Mouse (Mus musculus) G1E (cell line): Measurements from ENCODE around the gene Olig1. TPM values are rescaled to one million over a fixed set of nuclear protein-coding genes. Genes with fewer than 3 reads are reported as not detected.

Experiments used
- ATAC-seq: 2 replicates; pipeline ENCODE4 v1.8.0; 2016; ENCODE audit warnings: mild to moderate bottlenecking; ENCODE audit not compliant: insufficient number of reproducible peaks, poor library complexity, low FRiP score, severe bottlenecking; ENCODE audit errors: extremely low read depth
- DNase-seq: peaks from one replicate; pipeline ENCODE4 v3.0.0; 2012; ENCODE audit warnings: low spot score
- H3K27me3 ChIP-seq: 2 replicates; pipeline ENCODE4 v1.6.1; 2012; ENCODE audit warnings: mild to moderate bottlenecking, low read length, inconsistent platforms; ENCODE audit not compliant: insufficient read depth
- H3K36me3 ChIP-seq: replicated peaks from 2 replicates; pipeline ENCODE3; 2012; ENCODE audit warnings: mild to moderate bottlenecking, inconsistent platforms
- H3K4me1 ChIP-seq: 2 replicates; pipeline ENCODE4 v1.6.1; 2012; ENCODE audit warnings: low read depth, low read length, inconsistent platforms, mixed read lengths; ENCODE audit not compliant: insufficient read depth
- H3K4me3 ChIP-seq: 2 replicates; pipeline ENCODE4 v1.5.1; 2012; ENCODE audit warnings: low read depth, mild to moderate bottlenecking, inconsistent platforms, low read length, moderate library complexity, mixed read lengths
- H3K9me3 ChIP-seq: replicated peaks from 2 replicates; pipeline ENCODE4 v1.6.1; 2012; ENCODE audit warnings: inconsistent platforms
- CTCF ChIP-seq: IDR thresholded peaks from 2 replicates; pipeline ENCODE4 v1.5.1; 2012; ENCODE audit warnings: low read depth, low read length, inconsistent platforms, mixed read lengths
- GATA1 ChIP-seq: IDR thresholded peaks from 2 replicates; pipeline ENCODE4 v1.6.1; 2012; ENCODE audit warnings: borderline replicate concordance, low read length, inconsistent platforms, mixed read lengths
- GATA2 ChIP-seq: IDR thresholded peaks from 2 replicates; pipeline ENCODE4 v1.6.1; 2012; ENCODE audit warnings: low read depth, low read length, inconsistent platforms, borderline replicate concordance
- POLR2AphosphoS5 ChIP-seq: IDR thresholded peaks from 2 replicates; pipeline ENCODE4 v1.6.1; 2012; ENCODE audit warnings: low read depth, low read length, inconsistent platforms; ENCODE audit not compliant: insufficient replicate concordance
- TAL1 ChIP-seq: conservative IDR thresholded peaks from 2 replicates; pipeline ENCODE4 v1.6.1; 2012; ENCODE audit warnings: low read depth, low read length, inconsistent platforms, mixed read lengths
- polyA plus RNA-seq: library from polyadenylated mRNA; stranded (reverse); fragments of >175 nt; gene quantifications from 2 replicates; pipeline ENCODE4 v1.2.3, GENCODE M21; 2012
- total RNA-seq, 2 experiments: library from RNA; stranded (forward) in 1 of 2; stranded (reverse) in 1 of 2; fragments of 200-1000 nt in 1 of 2; fragments of >200 nt in 1 of 2; fragmentation: Nextera tagmentation in 1 of 2; gene quantifications; 2 replicates each; pipeline ENCODE4 v1.2.3; 2014 to 2017

Olig1 gene
- total and polyA plus RNA-seq, 3 experiments: not detected

DNA sequence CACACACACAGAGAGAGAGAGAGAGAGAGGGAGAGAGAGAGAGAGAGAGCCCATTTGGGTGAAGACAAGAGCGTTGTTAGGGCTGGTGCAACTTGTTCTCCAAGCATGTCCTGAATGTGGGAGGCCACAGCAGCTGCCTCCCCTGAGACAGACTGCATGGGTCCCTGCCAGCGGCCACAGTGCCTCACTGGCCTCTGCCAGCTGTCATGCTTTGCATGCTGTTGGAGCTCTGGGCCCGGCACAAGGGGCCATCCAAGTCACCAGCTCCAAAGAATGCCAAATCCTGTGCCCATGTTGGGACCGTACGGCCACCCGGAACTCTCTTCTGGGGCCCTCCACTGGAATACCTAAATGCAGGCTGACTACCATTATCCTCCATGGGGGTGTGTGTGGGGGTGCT lies 3.6 kb upstream of the Olig1 start:
- peaks cover 8% of the 10 kb centered on the region for H3K9me3 ChIP-seq
- TF ChIP-seq GATA1 (no peak), GATA2 (no peak), POLR2AphosphoS5 (no peak), TAL1 (no peak), CTCF (no peak)
- DNase-seq: no peak
- no peaks in the 10 kb centered on the region for H3K36me3 ChIP-seq
- H3K4me3 ChIP-seq: no peak overlapping the region
- H3K27me3 ChIP-seq: peaks cover 10% of the 10 kb centered on the region; the same call in 1 of the 2 replicates
- no peak for ATAC-seq
- no peaks in the 10 kb centered on the region for H3K4me1 ChIP-seq

GRCm38 (mm10) chr16:91268724-91269452 lies 684 bp upstream of the Olig1 start:
- Histone ChIP-seq H3K4me3 (no peak overlapping the region), H3K9me3 (peaks cover 8% of the 10 kb centered on the region), H3K27me3 (peaks cover 11% of the 10 kb centered on the region; the same call in 1 of the 2 replicates), H3K4me1 (no peaks in the 10 kb centered on the region), H3K36me3 (no peaks in the 10 kb centered on the region)
- DNase-seq (no peak), ATAC-seq (no peak)
- TF ChIP-seq CTCF (no peak), GATA2 (no peak), GATA1 (no peak)

DNA sequence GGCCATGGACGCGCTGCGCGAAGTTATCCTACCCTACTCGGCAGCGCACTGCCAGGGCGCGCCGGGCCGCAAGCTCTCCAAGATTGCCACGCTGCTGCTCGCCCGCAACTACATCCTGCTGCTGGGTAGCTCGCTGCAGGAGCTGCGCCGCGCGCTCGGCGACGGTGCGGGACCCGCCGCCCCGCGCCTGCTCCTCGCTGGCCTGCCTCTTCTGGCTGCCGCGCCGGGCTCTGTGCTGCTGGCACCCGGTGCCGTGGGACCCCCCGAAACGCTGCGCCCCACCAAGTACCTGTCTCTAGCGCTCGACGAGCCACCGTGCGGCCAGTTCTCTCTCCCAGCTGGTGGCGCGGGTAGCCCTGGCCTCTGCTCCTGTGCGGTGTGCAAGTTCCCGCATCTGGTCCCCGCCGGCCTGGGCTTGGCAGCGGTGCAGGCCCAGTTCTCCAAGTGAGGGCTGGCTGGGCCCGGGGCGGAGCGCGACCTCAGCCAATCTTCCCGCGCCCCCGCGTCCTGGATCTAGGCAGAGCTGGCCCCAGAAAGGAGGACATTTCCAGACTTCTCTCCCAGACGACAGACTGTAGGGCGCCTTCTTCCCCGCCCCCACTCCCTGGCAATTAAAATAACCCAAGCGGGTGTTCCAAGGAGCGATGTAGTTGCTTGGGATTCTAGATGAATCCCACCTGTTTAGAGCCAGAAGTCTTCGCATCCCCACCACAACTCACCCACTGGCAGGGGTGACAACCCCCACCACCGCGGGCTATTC lies 820 bp downstream of the Olig1 start:
- Histone ChIP-seq H3K4me1 (no peaks in the 10 kb centered on the region), H3K36me3 (no peaks in the 10 kb centered on the region), H3K9me3 (peaks cover 8% of the 10 kb centered on the region), H3K27me3 (peaks cover 11% of the 10 kb centered on the region; the same call in 1 of the 2 replicates), H3K4me3 (no peak overlapping the region)
- TF ChIP-seq GATA1 (no peak), POLR2AphosphoS5 (no peak), GATA2 (no peak), CTCF (no peak), TAL1 (no peak)
- ATAC-seq: no peak
- DNase-seq: no peak

- H3K4me3 ChIP-seq: no peak overlapping the region
- no peak for DNase-seq
- peaks cover 11% of the 10 kb centered on the region; the same call in 1 of the 2 replicates for H3K27me3 ChIP-seq
- H3K4me1 ChIP-seq: no peaks in the 10 kb centered on the region
- peaks cover 8% of the 10 kb centered on the region for H3K9me3 ChIP-seq
- no peak for TF ChIP-seq GATA1
- no peak for TF ChIP-seq CTCF
- no peak for TF ChIP-seq POLR2AphosphoS5
- no peak for TF ChIP-seq TAL1
- no peak for TF ChIP-seq GATA2
- H3K36me3 ChIP-seq: no peaks in the 10 kb centered on the region
- no peak for ATAC-seq
Measured at GRCm38 (mm10) chr16:91270982-91271549, 1.5 kb downstream of the Olig1 start.

GRCm38 (mm10) chr16:91271634-91272033 lies 2.1 kb downstream of the Olig1 start:
- no peaks in the 10 kb centered on the region for H3K4me1 ChIP-seq
- H3K9me3 ChIP-seq: peaks cover 8% of the 10 kb centered on the region
- no peak for ATAC-seq
- no peak overlapping the region for H3K4me3 ChIP-seq
- TF ChIP-seq TAL1 (no peak), GATA1 (no peak), POLR2AphosphoS5 (no peak), CTCF (no peak), GATA2 (no peak)
- DNase-seq: no peak
- no peaks in the 10 kb centered on the region for H3K36me3 ChIP-seq
- peaks cover 11% of the 10 kb centered on the region; the same call in 1 of the 2 replicates for H3K27me3 ChIP-seq

DNA sequence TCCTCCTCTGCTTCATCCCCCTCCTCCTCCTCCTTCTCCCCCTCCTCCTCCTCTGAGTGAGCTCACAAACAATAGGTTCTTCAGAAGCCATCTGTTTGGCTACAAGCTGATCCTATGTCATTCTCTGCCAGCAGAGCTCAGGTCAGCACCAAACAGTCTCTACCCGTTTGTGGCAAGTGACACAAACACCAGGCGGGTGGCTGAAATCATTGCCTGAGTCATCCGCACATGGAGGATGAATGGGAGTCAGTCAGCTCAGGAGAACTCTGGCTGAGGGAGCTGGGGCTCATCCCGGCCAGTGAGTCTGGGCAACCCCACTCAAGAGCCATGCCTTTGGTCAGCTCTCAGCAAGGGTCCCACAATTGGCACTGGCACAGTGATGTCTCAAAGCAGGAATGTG lies 10.9 kb downstream of the Olig1 start:
- no peaks in the 10 kb centered on the region for H3K4me1 ChIP-seq
- H3K36me3 ChIP-seq: no peaks in the 10 kb centered on the region
- H3K9me3 ChIP-seq: no peaks in the 10 kb centered on the region
- peaks cover 7% of the 10 kb centered on the region for H3K27me3 ChIP-seq
- DNase-seq (no peak), ATAC-seq (no peak)
- no peak overlapping the region for H3K4me3 ChIP-seq
- TF ChIP-seq TAL1 (no peak), GATA1 (no peak), GATA2 (no peak), POLR2AphosphoS5 (no peak), CTCF (no peak)
